Mouse (Mus musculus): ENCODE results near the gene Gm28576.
"Not testable (repeated sequence)": the region's sequence is repeated elsewhere in the genome, so short reads cannot be mapped to it uniquely, and the experiment has no call there.

Gm28576 gene

DNA sequence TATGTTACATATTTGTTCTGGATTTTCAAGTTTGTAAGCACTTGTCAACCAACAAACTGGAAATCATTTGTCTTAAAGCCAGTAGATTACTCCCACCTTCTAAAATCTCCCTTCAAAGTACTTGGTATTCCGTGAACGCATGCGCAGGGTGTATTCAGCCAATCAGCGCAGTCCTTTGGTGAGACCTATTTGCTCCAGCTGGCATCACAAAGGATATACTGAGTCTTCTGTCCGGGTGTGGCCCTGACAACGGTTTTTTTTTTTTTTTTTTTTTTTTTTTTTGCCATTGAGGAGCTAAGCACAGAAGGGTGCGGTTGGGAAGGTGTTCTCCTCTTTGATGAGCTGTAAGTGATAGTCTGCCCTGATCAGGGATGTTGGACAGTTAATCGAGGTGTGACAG, at the start of gene Gm28576:
Gene Gm28576, plus strand, starts transcription at position 301 of the 400 bp plus-strand sequence.
- not testable (repeated sequence) for DNase-seq (ENCODE audit: low spot score)
